Mouse (Mus musculus): ENCODE results near the gene Pdpk1. TPM values are rescaled to one million over a fixed set of nuclear protein-coding genes. Genes with fewer than 3 reads are reported as not detected.

Pdpk1 gene
- total RNA-seq, 1 experiment, result 25.6 TPM

DNA sequence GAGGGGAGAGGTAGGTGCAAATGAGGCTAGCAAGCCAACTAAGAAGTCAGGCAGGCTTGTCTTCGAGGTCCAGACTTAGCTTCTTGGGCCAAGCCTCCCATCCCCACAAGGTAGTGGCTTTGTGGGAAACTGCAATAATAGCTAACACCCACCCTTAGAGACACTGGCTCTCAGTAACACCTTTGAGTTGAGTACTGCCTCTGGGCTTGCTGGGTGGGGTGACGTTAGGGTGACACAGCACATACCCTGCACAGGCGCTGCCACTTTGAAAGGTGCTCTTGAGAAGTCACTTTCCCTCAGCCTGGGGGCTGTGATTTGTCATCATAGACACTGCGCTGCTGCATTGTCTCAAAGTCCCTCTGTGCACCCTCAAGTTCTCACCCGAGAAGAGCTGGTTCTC is 43.0 kb upstream of the Pdpk1 start:
- TF ChIP-seq CHD2 (IDR thresholded peaks at IDR 0.05; ENCODE audit: low read depth, low read length) (no peak), HCFC1 (IDR thresholded peaks at IDR 0.05; ENCODE audit: borderline replicate concordance, insufficient read depth, low read length) (no peak), ZNF384 (IDR thresholded peaks at IDR 0.05; ENCODE audit: low read depth, low read length) (no peak), MAFK (IDR thresholded peaks at IDR 0.05; ENCODE audit: insufficient read depth, low read depth, low read length) (no peak), ZC3H11A (IDR thresholded peaks at IDR 0.05; ENCODE audit: borderline replicate concordance, low read depth, low read length) (no peak)
- H3K9ac ChIP-seq (ENCODE audit: insufficient read depth, low read depth, low read length, poor library complexity, severe bottlenecking), result no peak overlapping the region
- no peaks in the 10 kb centered on the region for H3K36me3 ChIP-seq (ENCODE audit: control insufficient read depth, insufficient read depth, low read length, poor library complexity, severe bottlenecking)
- peaks cover 4 to 25% of the 10 kb centered on the region in 2 experiments; a peak in 3 of 4 replicates for H3K4me1 ChIP-seq (ENCODE audit: control insufficient read depth in 2 of 2, insufficient read depth in 2 of 2, low read length in 2 of 2, poor library complexity in 1 of 2)
- in situ Hi-C loops (cut with MboI; ENCODE audit: low sequenced_read_pairs in 2 of 2, unreplicated experiment in 2 of 2), result no loop called here
- no peak overlapping the region for H3K27ac ChIP-seq (ENCODE audit: insufficient read depth, low read depth, low read length, poor library complexity, severe bottlenecking)
- no peak overlapping the region for H3K4me3 ChIP-seq (ENCODE audit: insufficient read depth in 1 of 2, low read depth in 1 of 2, low read length in 2 of 2, poor library complexity in 1 of 2, severe bottlenecking in 1 of 2)
- no peaks in the 10 kb centered on the region for H3K9me3 ChIP-seq (ENCODE audit: control insufficient read depth, insufficient read depth, low read depth, low read length)
- no peak for DNase-seq (ENCODE audit: low read depth, low spot score)

DNA sequence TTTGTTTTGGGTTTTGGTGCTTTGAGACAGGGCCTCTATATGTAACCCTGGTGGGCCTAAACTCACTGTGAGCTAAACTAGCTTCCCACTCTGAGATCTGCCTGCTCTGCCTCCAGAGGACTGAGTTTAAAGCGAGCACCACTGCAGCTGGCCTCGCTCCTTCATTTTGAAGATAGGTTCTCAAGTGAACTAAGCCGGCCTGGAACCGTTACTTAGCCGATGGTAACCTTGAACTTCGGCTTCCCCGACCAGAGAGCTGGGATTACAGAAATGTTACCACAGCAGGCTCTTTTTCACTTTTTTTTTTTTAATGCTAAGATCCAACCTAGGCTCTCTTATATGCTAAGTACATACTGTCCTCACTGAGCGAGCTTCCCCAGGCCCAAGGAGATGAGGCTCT is 42.5 kb upstream of the Pdpk1 start:
- Histone ChIP-seq H3K4me3 (ENCODE audit: insufficient read depth in 1 of 2, low read depth in 1 of 2, low read length in 2 of 2, poor library complexity in 1 of 2, severe bottlenecking in 1 of 2) (no peak overlapping the region), H3K9ac (ENCODE audit: insufficient read depth, low read depth, low read length, poor library complexity, severe bottlenecking) (no peak overlapping the region), H3K27ac (ENCODE audit: insufficient read depth, low read depth, low read length, poor library complexity, severe bottlenecking) (no peak overlapping the region), H3K9me3 (ENCODE audit: control insufficient read depth, insufficient read depth, low read depth, low read length) (no peaks in the 10 kb centered on the region), H3K36me3 (ENCODE audit: control insufficient read depth, insufficient read depth, low read length, poor library complexity, severe bottlenecking) (no peaks in the 10 kb centered on the region), H3K4me1 (ENCODE audit: control insufficient read depth in 2 of 2, insufficient read depth in 2 of 2, low read length in 2 of 2, poor library complexity in 1 of 2) (peaks cover 4 to 25% of the 10 kb centered on the region in 2 experiments; a peak in 3 of 4 replicates)
- no peak for TF ChIP-seq MAFK (IDR thresholded peaks at IDR 0.05; ENCODE audit: insufficient read depth, low read depth, low read length)
- TF ChIP-seq ZC3H11A (IDR thresholded peaks at IDR 0.05; ENCODE audit: borderline replicate concordance, low read depth, low read length), result no peak
- TF ChIP-seq ZNF384 (IDR thresholded peaks at IDR 0.05; ENCODE audit: low read depth, low read length), result no peak
- TF ChIP-seq CHD2 (IDR thresholded peaks at IDR 0.05; ENCODE audit: low read depth, low read length), result no peak
- no peak for TF ChIP-seq HCFC1 (IDR thresholded peaks at IDR 0.05; ENCODE audit: borderline replicate concordance, insufficient read depth, low read length)
- DNase-seq (ENCODE audit: low read depth, low spot score), result no peak
- in situ Hi-C loops (cut with MboI; ENCODE audit: low sequenced_read_pairs in 2 of 2, unreplicated experiment in 2 of 2), result no loop called here

DNA sequence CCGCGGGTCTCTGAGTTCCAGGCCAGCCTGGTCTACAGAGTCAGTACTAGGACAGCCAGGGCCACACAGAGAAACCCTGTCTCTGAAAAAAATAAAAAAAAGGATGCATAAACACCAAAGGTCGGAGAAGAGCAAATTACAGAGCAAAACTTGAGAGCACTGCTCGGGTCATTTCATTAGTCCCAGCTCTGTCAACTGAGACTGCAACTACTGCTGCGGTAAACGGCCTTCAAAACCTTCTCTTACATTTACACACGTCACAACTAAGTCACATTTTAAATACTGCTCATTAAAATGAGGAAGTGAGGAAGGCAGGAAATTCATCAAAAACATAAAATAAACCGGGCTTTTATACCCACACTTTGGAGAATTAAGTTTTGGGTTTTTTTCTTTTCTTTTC is 42.1 kb upstream of the Pdpk1 start:
- no peak overlapping the region for H3K9ac ChIP-seq (ENCODE audit: insufficient read depth, low read depth, low read length, poor library complexity, severe bottlenecking)

DNA sequence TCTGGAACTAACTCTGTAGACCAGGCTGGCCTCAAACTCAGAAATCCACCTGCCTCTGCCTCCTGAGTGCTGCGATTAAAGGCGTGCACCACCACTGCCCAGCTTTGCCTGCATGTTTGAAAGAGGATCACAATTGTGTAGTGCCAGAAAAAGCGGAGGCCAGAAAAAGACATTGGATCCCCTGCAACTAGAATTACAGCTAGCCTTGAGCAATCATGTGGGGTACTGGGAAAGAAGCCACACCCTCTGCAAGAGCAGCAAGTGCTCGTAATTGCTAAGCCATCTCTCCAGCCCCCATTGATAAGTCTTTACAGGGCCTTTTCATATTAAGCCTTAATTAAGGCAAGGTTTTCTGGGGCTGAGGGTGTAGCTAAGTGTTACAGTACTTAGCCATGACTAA is 40.8 kb upstream of the Pdpk1 start:
- H3K4me1 ChIP-seq (ENCODE audit: control insufficient read depth in 2 of 2, insufficient read depth in 2 of 2, low read length in 2 of 2, poor library complexity in 1 of 2), result peaks cover 4 to 10% of the 10 kb centered on the region in 2 experiments; a peak in 3 of 4 replicates
- H3K9me3 ChIP-seq (ENCODE audit: control insufficient read depth, insufficient read depth, low read depth, low read length), result no peaks in the 10 kb centered on the region
- no peak overlapping the region for H3K27ac ChIP-seq (ENCODE audit: insufficient read depth, low read depth, low read length, poor library complexity, severe bottlenecking)
- TF ChIP-seq HCFC1 (IDR thresholded peaks at IDR 0.05; ENCODE audit: borderline replicate concordance, insufficient read depth, low read length) (no peak), MAFK (IDR thresholded peaks at IDR 0.05; ENCODE audit: insufficient read depth, low read depth, low read length) (no peak), ZNF384 (IDR thresholded peaks at IDR 0.05; ENCODE audit: low read depth, low read length) (no peak), CHD2 (IDR thresholded peaks at IDR 0.05; ENCODE audit: low read depth, low read length) (no peak)
- no peak for DNase-seq (ENCODE audit: low read depth, low spot score)
- H3K9ac ChIP-seq (ENCODE audit: insufficient read depth, low read depth, low read length, poor library complexity, severe bottlenecking), result no peak overlapping the region
- in situ Hi-C loops (cut with MboI; ENCODE audit: low sequenced_read_pairs in 2 of 2, unreplicated experiment in 2 of 2), result no loop called here
- H3K36me3 ChIP-seq (ENCODE audit: control insufficient read depth, insufficient read depth, low read length, poor library complexity, severe bottlenecking), result 0 out of 2 replicates have a peak, but pooled peaks cover 2% of the 10 kb centered on the region
- H3K4me3 ChIP-seq (ENCODE audit: insufficient read depth in 1 of 2, low read depth in 1 of 2, low read length in 2 of 2, poor library complexity in 1 of 2, severe bottlenecking in 1 of 2), result no peak overlapping the region

More for the DNA sequence above, 42.1 kb upstream of the Pdpk1 start:
- no peak for DNase-seq (ENCODE audit: low read depth, low spot score)
- H3K4me3 ChIP-seq (ENCODE audit: insufficient read depth in 1 of 2, low read depth in 1 of 2, low read length in 2 of 2, poor library complexity in 1 of 2, severe bottlenecking in 1 of 2), result no peak overlapping the region
- no peak overlapping the region for H3K27ac ChIP-seq (ENCODE audit: insufficient read depth, low read depth, low read length, poor library complexity, severe bottlenecking)
- no peaks in the 10 kb centered on the region for H3K9me3 ChIP-seq (ENCODE audit: control insufficient read depth, insufficient read depth, low read depth, low read length)
- peaks cover 4 to 23% of the 10 kb centered on the region in 2 experiments; a peak in 3 of 4 replicates for H3K4me1 ChIP-seq (ENCODE audit: control insufficient read depth in 2 of 2, insufficient read depth in 2 of 2, low read length in 2 of 2, poor library complexity in 1 of 2)
- in situ Hi-C loops (cut with MboI; ENCODE audit: low sequenced_read_pairs in 2 of 2, unreplicated experiment in 2 of 2), result no loop called here
- 0 out of 2 replicates have a peak, but pooled peaks cover 2% of the 10 kb centered on the region for H3K36me3 ChIP-seq (ENCODE audit: control insufficient read depth, insufficient read depth, low read length, poor library complexity, severe bottlenecking)
- TF ChIP-seq MAFK (IDR thresholded peaks at IDR 0.05; ENCODE audit: insufficient read depth, low read depth, low read length) (no peak), ZNF384 (IDR thresholded peaks at IDR 0.05; ENCODE audit: low read depth, low read length) (no peak), HCFC1 (IDR thresholded peaks at IDR 0.05; ENCODE audit: borderline replicate concordance, insufficient read depth, low read length) (no peak), ZC3H11A (IDR thresholded peaks at IDR 0.05; ENCODE audit: borderline replicate concordance, low read depth, low read length) (no peak), CHD2 (IDR thresholded peaks at IDR 0.05; ENCODE audit: low read depth, low read length) (no peak)

DNA sequence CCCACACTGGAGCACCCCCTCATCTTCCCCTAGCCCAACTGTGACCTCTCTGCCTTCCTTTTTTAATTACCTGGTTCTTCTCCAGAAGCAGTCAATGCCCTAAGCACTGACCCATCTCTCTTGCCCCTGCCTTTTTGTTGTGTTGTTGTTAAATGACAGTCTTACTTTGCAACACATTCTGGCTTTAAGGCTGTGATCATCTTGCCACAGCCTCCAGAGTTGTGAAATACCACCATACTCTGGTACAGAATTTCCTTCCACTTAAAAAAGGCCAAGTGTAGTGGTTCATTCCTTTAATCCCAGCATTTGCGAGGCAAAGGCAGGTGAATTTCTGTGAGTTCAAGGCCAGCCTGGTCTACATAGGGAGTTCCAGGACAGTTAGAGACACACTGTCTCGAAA is 40.2 kb upstream of the Pdpk1 start:
- peaks cover 2% of the 10 kb centered on the region; the same call in 1 of the 2 replicates for H3K36me3 ChIP-seq (ENCODE audit: control insufficient read depth, insufficient read depth, low read length, poor library complexity, severe bottlenecking)
- in situ Hi-C loops (cut with MboI; ENCODE audit: low sequenced_read_pairs in 2 of 2, unreplicated experiment in 2 of 2), result no loop called here
- peaks cover 4 to 10% of the 10 kb centered on the region in 2 experiments; a peak in 3 of 4 replicates for H3K4me1 ChIP-seq (ENCODE audit: control insufficient read depth in 2 of 2, insufficient read depth in 2 of 2, low read length in 2 of 2, poor library complexity in 1 of 2)

More for the DNA sequence above, 40.2 kb upstream of the Pdpk1 start:
- no peak for TF ChIP-seq CHD2 (IDR thresholded peaks at IDR 0.05; ENCODE audit: low read depth, low read length)
- no peak for TF ChIP-seq HCFC1 (IDR thresholded peaks at IDR 0.05; ENCODE audit: borderline replicate concordance, insufficient read depth, low read length)
- TF ChIP-seq ZC3H11A (IDR thresholded peaks at IDR 0.05; ENCODE audit: borderline replicate concordance, low read depth, low read length), result no peak
- no peak for TF ChIP-seq MAFK (IDR thresholded peaks at IDR 0.05; ENCODE audit: insufficient read depth, low read depth, low read length)
- no peak for TF ChIP-seq ZNF384 (IDR thresholded peaks at IDR 0.05; ENCODE audit: low read depth, low read length)
- no peak for DNase-seq (ENCODE audit: low read depth, low spot score)
- Histone ChIP-seq H3K27ac (ENCODE audit: insufficient read depth, low read depth, low read length, poor library complexity, severe bottlenecking) (no peak overlapping the region), H3K9me3 (ENCODE audit: control insufficient read depth, insufficient read depth, low read depth, low read length) (no peaks in the 10 kb centered on the region), H3K9ac (ENCODE audit: insufficient read depth, low read depth, low read length, poor library complexity, severe bottlenecking) (no peak overlapping the region), H3K4me3 (ENCODE audit: insufficient read depth in 1 of 2, low read depth in 1 of 2, low read length in 2 of 2, poor library complexity in 1 of 2, severe bottlenecking in 1 of 2) (no peak overlapping the region)

Data from ES-E14 (cell line).